Mouse (Mus musculus) kidney, adult 2 months (tissue): ENCODE results near the gene Ern1.

Source experiments
- CTCF ChIP-seq: fragments of 200-500 bp; conservative IDR thresholded peaks from 2 replicates; pipeline ENCODE4 v1.5.1; 2011; ENCODE audit warnings: low read depth, mild to moderate bottlenecking, control low read depth, low read length, moderate library complexity, mixed read lengths; ENCODE audit not compliant: insufficient read depth, insufficient read length
- POLR2A ChIP-seq: fragments of 200-500 bp; IDR thresholded peaks from one replicate; pipeline ENCODE4 v1.6.1; 2011; ENCODE audit warnings: low read depth, low read length, control low read depth

GRCm38 (mm10) chr11:106527147-106527821 is 39.6 kb upstream of the Ern1 start:
- TF ChIP-seq CTCF (no peak), POLR2A (no peak)
